Mouse (Mus musculus): ENCODE measurements around the gene Msantd1.
A peak's percentile ranks its signal among the peaks of the same experiment; 100 is the strongest.

Msantd1 gene

DNA sequence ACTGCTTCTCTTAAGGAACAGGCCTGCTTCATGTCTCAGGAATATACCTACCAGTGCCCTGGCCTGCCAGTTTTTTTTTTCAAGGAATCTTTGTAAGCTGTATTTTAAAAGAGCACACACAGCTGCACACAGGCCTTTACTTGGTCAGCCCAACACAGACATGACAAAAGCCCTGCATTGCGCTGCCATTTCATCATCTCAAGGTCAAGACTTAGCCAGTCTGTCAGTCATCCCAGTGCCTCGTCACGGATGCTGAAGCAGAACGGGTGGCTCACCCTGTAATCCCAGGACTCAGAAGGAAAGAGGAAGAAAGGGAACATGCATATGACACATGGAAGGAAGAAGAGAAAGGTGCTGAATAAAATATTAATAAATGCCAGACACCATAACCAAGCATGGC lies 19.8 kb downstream of the Msantd1 start:
- DNase-seq, result no peak

- DNase-seq, result no peak
Measured at GRCm38 (mm10) chr5:34930151-34930975, 22.6 kb downstream of the Msantd1 start.

- DNase-seq, result no peak
Measured at GRCm38 (mm10) chr5:34931091-34931490, 23.3 kb downstream of the Msantd1 start.

- no peak for DNase-seq
Measured at GRCm38 (mm10) chr5:34931516-34932457, 24.0 kb downstream of the Msantd1 start.

- DNase-seq, result no peak
Measured at GRCm38 (mm10) chr5:34932458-34932806, 24.6 kb downstream of the Msantd1 start.

GRCm38 (mm10) chr5:34933461-34933860 lies 25.6 kb downstream of the Msantd1 start:
- DNase-seq, result no peak

GRCm38 (mm10) chr5:34941710-34942470 lies 34.1 kb downstream of the Msantd1 start:
- DNase-seq, result no peak

- no peak for DNase-seq
Measured at GRCm38 (mm10) chr5:34943428-34943827, 35.6 kb downstream of the Msantd1 start.

DNA sequence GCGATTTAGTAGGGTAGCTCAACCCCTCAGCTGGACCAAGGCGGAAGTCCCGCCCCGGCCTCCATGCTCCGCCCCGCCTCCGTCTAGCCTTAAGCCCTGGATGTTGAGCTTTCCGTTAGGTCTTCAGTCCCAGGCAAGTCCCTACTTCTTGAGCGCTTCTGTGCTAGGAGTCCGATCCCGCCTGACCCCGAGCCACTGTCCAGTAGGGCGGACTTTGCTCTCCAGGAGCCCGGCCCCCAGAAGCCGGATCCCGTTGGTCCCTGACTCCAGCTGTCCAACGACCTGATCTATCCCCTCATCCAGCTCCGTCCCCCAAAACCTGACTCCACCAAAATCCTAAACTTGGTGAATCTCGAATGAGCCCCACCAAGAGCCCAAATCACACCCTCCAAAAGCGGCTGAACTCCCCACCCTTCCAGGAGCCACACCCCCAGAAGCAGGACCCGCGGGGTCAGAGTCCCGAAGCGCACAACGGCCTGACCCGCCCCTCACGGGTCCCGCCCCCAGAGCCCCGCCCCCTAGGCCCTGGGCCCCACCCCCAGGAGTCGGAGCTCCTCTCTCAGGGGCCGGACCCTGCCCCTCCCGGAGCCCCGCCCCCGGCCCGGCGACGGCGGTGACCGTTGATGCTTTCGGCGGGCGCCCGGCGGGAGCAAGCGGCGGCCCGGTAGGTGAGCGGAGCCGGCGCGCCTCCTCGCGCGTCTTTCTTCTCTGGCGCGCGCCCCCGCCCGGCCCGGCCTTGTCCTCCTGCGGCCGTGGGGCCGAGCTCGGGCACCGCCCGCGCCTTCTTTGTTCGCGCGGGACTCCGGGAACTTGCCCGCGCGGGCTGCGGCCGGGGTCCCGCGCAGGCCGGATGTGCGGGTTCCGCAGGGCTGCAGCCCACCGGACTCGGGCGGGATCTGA lies 41.3 kb downstream of the Msantd1 start, which contains the start of gene Rgs12:
Gene Rgs12 (plus strand): TSS at position 585 of the 900 bp plus-strand sequence.
- peak; percentile 49 for DNase-seq

DNA sequence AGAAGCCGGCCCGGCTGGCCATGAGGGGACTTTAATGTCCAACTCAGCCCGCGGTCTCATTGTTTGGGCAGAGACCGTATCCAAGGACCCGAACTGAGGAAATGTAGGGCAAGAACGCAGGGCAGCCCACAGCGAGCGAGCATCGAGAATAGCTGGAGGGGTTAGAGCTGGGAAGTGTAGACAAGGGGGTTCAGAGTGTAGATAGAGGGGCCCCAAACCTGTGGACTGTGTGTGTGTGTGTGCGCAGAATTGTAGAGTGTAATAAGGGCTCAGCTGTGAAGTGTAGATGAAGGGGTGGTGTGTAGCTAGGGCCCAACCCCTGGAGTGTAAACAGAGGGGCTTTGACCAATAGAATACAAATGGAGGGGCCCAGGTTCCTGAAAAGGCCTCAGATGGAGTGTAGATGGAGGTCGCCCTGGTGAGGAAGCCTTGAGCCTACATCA lies 42.0 kb downstream of the Msantd1 start:
- DNase-seq, result no peak

DNA sequence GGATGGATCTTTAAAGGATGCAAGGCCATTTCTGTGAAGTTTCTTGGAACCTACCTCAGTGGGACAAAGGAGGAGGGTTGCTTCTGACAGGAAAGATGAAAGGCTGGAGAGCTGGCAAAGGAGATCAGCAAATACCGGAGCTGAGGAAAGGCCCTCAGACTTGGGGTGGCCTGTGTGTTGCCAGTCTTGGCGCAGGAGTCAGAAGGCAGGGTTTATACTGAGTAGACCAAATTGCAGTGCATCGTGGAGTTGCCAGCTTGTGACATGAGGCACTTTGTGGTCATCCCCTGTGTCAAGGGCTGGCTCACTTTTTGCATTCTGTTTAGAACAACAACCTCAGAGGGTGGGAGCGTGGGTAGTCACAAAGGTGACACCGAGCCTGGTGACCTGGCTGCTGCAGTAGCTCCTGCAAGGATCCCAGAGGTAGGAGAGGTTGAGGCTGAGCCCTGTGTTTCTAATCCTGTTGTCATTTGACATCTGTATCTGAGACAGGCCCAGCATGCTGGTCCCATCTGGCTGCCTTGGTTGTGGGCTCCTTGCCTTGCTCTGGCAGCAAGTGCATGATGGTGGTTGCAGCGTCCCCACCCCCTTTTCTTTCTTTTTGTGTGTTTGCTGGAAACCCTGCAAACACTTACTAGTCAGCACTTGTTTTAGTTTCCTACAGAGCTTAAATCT lies 42.8 kb downstream of the Msantd1 start:
- DNase-seq, result no peak

- no peak for DNase-seq
Measured at GRCm38 (mm10) chr5:34951161-34951834, 43.5 kb downstream of the Msantd1 start.

GRCm38 (mm10) chr5:34954508-34954907 lies 46.7 kb downstream of the Msantd1 start:
- no peak for DNase-seq

DNA sequence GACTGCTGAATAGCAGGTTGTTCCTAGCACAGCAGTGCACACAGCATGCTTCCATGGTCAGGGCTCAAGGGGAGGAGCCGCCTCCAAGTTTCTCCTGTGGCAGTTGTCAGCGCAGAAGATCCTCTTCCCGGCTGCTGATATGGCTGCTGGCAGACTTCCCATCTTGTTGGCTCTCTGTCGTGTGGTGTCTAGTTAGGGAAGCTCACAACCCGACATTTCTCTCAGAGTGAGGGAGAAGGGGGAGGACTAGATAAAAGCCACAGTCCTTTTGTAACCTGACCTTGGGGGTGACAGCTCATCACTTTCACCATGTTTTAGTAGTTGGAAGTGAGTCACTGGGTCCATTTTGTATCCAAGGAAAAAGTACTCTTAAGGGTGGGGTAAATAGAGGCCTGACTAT lies 47.8 kb downstream of the Msantd1 start:
- DNase-seq, result no peak

GRCm38 (mm10) chr5:34956151-34956550 lies 48.3 kb downstream of the Msantd1 start:
- DNase-seq, result no peak

GRCm38 (mm10) chr5:34957015-34957414 lies 49.2 kb downstream of the Msantd1 start:
- DNase-seq, result peak; percentile 13

DNA sequence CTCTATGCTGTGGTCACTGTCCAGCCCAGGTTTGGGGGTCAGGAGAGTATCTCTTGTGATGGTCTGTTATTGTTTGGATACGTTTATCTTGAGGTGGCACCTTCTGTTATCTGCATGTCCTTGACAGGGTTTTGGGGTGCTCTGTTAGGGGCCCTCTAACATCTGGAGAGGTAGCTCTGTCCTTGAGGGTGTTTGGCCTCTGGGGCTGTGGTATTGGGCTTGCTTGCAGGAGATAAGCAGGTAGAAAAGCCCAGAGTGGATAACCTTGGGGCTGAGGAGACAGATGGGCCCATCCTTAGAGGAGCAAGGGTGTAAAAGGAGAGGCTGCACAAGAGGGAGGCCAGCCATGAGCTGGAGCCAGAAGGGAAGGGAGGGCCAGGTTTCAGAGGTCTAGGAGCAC lies 52.2 kb downstream of the Msantd1 start:
- no peak for DNase-seq

DNA sequence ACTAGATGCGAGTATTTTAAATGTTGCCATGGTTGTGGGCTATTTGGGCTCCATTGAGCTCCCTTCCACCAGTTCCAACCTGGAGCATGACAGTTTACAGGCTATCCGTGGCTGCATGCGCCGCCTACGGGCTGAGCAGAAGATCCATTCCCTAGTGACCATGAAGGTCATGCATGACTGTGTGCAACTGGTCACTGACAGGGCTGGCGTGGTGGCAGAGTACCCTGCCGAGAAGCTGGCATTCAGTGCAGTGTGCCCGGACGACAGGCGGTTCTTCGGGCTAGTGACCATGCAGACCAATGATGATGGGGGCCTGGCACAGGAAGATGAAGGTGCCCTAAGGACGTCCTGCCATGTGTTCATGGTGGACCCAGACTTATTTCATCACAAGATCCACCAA lies 57.7 kb downstream of the Msantd1 start:
- no peak for DNase-seq

- DNase-seq, result no peak
Measured at GRCm38 (mm10) chr5:34968386-34968785, 60.6 kb downstream of the Msantd1 start.

- DNase-seq, result no peak
Measured at GRCm38 (mm10) chr5:34972471-34972870, 64.7 kb downstream of the Msantd1 start.
